Mouse (Mus musculus) kidney, postnatal 10 days (tissue): ENCODE results near the gene Prtn3.
"Not testable (repeated sequence)": the region's sequence is repeated elsewhere in the genome, so short reads cannot be mapped to it uniquely, and the experiment has no call there.

Experiments
- DNase-seq: peaks from one replicate; pipeline ENCODE4 v3.0.0; 2021; ENCODE audit warnings: mixed read lengths

The Prtn3 gene

DNA sequence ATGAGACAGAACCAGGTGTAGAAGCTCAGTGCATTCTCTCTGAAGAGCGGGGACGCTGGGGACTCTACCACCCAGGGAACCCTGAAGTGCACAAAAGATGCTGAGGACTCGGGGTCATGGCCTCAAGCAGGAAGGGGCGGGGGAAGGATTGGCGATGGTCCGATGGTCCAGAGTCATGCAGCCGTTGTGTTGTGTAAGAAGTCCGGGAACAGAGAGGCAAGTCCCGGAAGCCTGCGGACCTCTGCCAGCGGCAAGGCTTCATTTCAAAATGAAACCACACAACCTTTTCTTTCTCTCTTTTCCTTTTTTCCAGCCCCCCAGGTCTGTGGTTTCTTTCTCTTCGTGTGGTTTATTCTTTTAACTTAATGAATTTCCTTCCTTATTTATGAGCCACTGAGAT lies 3.5 kb downstream of the Prtn3 start:
- peak; percentile 70 for DNase-seq

DNA sequence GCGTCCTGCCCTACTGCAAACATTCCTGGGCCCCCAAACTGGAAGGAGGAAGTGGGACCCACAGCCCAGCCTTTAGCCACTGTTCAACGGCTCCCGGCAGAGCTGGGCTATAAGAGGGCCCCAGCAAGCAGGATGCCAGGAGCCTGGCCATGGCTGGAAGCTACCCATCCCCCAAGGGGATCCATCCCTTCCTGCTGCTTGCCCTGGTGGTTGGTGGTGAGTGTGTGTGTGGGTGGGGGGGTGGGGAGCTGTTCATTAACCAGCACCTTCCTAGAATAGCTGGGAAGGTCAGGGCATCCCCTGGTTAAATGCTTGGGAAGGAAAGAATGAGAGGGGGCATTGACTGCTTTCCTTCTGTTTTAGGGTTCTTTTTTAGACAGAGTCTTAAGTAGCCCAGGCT lies 5.3 kb downstream of the Prtn3 start:
- DNase-seq, result no peak

DNA sequence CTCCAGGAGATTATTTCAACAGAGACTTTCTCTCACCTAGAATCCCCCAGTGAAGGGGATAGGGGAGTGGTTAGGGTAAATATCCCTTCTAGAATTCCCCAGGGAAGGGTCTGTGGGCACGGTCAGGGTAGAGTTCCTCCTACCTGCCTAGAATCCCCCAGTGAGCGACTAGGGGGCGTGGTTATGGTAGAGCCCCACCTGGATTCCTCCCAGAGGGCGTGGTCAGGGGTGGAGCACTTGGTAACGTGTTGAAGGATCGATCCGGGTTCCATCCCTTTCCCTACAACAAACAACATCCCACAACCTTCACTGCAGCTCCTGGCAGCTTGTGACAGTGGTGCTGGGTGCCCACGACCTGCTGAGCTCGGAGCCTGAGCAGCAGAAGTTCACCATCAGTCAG lies 6.4 kb downstream of the Prtn3 start:
- DNase-seq, result peak; percentile 45

DNA sequence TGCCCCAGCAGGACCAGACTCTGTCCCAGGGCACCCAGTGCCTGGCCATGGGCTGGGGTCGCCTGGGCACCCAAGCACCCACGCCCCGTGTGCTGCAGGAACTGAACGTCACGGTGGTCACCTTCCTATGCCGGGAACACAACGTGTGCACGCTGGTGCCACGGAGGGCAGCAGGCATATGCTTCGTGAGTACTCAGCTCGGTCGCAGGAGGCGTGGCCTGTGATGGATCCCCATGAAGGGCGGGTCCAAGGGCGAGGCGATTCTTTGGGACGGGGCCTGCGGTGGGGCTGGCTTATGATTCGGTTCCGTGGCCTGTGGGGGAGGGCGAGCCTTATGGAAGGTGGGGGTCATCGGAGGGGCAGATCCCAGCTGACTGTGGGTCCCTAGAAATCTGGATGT lies 7.7 kb downstream of the Prtn3 start:
- DNase-seq, result peak; percentile 63

DNA sequence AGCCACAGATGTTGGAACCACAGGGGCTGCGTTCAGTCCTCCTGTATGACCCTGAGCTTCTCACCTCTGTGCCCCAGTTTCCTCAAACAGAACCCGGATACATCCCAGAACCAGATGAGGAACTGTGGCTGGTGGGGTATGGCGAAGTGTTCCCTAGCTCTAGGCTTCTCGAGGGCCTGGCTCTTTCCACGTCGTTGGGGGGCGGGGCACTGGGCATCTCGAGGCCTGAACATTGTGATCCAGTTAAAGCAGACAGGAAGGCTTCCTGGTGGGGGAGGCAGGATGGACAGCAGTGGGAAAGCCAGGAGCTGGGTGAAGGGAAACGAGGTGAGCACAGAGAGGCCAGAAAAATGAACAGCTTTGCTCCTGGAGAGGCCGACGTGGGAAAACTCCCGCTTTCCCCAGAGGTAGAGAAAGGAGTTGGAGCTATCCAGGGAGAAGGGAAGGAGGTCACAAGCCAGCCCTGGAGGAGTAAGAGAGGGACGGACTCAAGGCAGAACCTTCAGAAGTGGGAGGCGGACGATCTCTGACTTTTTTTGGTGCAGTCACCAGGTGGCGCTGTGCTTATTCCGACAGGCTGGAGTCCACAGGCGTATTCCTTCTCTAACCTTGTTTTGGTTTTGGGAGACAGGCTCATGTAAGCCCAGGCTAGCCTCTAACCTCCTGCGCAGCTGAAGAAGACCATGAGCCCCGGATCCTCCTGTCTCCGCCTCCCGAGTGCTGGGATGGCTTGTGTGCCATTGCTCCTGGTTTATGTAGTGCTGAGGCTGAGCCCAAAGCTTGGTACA lies 9.2 kb downstream of the Prtn3 start:
- peak; percentile 90 for DNase-seq

DNA sequence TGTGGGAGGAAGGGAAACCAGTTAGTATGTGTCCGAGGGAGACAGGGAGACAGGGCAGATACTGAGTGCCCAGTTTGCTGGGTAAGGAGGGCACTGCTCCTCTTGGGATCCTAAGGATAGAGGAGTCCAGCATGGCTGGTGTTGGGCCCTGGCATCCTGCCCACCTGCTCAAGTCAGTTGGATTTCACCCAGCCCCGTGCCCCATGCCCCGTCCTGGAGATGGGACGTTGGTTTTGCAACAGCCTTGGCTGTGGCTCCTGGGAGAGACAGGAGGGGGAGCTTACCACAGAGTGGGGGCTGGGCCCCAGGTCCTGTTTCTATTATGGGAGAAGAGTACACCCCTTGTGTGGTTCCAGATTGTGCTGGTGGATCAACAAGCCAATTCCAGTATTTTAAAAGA lies 10.2 kb downstream of the Prtn3 start:
- DNase-seq, result peak; percentile 83

DNA sequence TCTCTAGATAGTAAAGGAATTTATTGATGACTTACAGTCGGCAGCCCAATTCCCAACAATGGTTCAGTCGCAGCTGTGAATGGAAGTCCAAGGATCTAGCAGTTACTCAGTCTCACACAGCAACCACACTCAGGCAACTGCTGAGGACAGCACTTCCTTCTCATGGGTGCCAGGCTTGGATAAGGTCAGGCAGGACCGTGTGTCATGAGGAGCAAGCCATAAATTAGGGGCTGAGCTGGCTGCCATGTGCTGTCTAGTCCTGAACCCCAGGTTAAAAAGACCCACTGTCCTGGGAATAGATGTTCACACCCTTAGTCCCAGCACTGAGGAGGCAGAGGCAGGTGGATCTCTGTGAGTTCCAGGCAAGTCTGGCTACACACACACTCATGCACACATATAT lies 10.7 kb downstream of the Prtn3 start:
- not testable (repeated sequence) for DNase-seq

DNA sequence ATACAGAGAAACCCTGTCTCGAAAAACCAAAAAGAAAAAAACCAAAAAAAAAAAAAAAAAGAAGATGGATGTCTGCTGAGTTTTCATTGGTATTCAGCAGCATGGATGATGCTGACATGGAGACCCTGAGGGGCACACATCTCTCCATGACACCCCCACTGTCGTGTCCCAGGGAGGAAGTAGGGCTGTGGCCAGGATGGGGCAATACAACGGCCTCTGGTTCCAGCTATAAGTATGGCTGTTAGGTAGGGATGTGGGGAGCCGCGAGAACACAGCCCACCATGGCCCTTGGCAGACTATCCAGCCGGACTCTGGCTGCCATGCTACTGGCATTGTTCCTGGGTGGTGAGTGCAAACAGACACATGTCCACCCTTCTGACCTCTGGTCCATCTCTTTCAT lies 11.8 kb downstream of the Prtn3 start, which contains the start of gene Elane:
Gene Elane (plus strand): TSS at position 194 of the 400 bp plus-strand sequence.
- no peak for DNase-seq

DNA sequence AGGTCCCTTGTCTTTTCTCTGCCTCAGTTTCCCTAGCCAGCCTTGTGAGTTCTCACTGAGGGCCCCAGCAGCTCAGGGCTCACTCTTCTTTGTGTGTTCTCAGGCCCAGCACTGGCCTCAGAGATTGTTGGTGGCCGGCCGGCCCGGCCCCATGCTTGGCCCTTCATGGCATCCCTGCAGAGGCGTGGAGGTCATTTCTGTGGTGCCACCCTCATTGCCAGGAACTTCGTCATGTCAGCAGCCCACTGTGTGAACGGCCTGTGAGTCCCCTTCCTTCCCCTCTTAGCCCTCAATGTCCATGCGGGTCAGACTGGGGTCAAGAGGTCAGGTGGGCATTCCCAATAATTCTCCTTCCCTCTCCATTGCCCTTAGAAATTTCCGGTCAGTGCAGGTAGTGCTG lies 12.3 kb downstream of the Prtn3 start:
- no peak for DNase-seq

DNA sequence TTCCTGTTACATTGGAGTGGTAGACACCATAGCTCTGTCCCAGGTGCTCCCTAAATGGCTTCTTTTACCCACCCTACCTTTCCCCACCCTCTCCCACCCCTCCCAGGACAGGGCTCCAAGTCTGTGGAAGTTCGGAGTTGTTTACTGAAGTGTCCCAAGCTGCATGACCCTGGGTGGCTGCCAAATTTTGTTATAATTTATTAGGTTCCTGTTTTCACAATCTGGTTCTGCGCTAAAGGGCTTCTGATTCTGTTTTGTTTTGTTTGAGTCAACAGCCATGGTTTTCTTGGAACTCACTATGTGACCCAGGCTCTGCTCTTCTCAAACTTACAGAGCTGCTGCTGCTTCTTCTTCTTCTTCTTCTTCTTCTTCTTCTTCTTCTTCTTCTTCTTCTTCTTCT lies 15.1 kb downstream of the Prtn3 start:
- peak; percentile 74 for DNase-seq

DNA sequence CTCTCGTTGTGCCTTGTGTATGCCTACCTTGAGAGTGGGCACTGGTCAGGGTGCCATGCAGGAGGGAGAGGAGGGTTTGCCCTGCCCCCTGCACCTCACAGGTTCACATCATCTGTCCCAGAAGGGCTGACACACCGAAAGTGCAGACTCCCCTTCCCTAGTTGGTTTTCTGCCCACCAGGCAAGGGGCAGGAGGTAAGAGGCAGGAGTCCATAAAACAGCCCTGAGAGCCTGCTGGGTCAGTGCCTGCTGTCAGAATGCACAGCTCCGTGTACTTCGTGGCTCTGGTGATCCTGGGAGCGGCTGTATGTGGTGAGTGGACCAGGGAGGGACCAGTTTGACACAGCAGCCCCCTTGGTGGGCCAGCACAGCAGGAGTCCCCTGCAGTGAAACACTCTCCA lies 16.4 kb downstream of the Prtn3 start, which contains the start of gene Cfd:
Gene Cfd (plus strand): TSS at position 184 of the 400 bp plus-strand sequence.
- DNase-seq, result no peak

DNA sequence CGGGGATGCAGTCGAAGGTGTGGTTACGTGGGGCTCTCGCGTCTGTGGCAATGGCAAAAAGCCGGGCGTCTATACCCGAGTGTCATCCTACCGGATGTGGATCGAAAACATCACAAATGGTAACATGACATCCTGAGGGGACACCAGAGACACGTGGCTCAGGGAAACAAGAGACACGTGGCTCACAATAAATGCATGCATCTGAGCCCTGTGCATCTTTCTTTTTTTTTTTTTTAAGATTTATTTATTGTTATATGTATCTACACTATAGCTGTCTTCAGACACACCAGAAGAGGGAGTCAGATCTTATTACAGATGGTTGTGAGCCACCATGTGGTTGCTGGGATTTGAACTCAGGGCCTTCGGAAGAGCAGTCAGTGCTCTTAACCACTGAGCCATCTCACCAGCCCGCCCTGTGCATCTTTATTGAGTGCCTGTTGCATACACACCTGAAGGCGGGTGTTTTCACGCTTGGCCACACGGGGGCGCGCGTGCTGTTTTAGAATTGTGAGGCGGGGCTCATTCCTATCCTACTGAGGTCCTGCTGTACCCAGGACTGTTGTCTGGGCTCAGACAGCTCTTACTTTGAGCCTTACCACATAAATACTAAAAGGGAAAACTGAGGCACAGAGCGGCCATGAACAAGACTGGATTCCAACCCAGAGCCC lies 18.3 kb downstream of the Prtn3 start:
- DNase-seq, result peak; percentile 85

DNA sequence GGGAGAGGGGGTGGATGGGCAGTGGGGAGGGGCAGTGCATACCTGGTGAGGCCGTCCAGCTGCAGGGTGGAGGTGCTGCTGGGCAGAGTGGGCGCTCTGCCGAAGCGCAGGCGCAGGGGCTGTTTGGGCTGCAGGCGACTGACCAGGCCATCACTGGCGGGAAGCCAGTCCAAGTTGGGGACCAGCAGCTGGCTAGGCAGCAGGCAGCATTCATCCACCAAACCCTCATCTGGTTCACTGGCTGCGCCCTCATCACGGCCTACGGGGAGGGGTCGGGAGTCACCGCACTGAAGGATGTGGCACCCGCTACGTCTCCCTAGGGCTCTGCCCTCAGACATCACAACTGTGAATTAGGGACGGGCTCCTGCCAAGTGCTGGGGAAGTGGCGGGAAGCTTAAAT lies 22.0 kb downstream of the Prtn3 start:
- DNase-seq, result peak; percentile 43

DNA sequence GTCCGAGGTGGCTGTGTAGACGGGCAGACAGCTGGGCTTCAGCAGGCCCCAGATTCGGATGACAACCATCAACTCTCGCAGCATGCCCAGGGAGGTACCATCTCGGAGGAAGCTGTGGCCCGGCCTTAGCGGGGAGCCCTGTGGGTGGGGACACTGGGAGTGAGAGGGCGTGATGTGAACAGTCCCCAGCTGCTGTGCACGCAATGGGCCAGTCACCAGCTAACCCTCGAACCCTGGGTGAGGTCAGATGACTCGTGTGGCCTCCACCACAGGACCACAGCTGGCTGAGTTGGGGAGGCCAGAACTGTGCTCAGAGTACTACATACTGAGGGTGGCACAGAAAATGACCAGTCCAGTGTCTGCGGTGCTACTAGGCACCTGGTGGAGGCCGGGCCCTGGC lies 22.5 kb downstream of the Prtn3 start:
- DNase-seq, result no peak

DNA sequence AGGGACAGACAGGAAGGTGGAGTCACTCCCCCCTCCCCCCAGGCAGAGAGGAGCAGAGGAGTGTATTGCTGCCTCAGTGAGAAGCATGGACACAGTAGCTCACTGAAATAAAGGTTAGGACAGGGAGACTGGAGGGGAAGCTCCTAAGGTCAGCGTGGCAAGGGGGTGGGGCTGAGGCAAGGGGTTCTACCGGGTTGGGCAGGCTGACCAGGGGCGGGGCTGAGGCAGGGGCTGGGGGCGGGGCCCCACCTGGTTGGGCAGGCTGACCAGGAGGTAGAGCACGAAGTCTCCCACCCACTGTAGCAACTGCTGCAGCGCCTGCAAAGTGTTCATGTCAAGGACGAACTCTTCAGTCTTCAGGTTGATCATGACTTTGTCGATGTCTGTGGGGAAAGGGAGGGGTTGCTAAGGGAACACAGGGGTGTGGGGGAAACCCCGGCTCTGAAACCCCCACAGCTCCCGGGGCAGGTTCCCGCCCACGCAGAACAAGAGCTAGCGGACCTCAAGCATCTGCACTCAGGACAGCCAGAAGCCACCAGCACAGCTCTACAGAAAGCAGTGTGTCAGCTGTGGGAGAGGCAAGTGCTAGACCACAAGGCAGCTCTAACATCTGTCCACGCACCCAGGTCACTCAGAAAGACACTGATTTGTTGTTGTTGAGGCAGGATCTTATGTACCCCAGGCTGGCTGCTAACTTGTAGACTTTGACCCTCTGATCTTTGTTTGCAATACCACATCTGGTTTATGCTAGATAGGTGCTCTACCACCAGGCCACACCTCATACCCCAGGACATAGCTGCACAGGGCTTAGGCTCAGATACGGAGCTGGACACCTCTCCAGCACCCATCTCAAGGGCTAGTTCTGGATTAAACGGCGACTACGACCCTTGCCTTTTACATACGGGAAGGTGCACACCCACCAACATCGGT lies 23.3 kb downstream of the Prtn3 start:
- peak; percentile 52 for DNase-seq

DNA sequence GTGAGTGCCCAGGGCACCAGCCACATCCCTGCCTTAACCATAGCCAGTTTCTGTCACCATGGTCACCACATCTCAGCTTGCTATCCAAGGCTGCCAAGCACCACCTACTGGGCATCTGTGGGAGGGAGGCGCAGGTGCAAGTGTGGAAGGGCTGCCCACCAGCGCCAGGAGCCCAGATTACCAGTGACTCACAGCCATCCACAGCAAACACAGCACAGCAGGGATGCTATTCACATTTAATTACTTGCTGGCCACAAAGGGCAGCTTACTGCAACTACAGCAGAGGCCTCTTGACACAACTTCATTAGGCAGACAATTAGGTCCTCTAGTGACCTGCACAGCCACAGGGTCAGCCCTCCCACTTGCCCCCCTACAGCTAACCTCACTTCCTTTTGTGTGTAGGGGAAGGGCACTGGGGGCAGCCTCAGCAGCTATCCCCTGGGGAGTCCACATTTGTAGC lies 26.7 kb downstream of the Prtn3 start:
- no peak for DNase-seq

DNA sequence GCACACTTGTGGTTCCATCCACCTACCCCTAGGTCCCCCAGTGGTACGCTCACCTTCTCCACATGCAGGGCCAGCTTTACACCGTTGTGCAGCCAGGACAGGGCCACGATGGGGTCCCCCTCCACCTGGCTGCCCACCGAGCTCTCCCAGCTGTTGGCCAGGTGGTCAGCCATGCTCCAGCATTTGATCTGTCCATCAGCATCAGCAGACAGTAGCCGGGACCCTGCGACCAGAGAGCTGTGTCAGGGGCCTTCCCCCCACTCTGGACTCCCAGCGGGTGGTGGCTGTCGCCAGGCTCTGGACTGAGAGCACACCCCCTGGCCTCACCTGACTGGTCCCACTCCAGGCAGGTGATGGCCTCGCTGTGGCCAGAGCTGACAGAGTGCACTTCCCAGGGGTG lies 32.4 kb downstream of the Prtn3 start:
- DNase-seq, result no peak

DNA sequence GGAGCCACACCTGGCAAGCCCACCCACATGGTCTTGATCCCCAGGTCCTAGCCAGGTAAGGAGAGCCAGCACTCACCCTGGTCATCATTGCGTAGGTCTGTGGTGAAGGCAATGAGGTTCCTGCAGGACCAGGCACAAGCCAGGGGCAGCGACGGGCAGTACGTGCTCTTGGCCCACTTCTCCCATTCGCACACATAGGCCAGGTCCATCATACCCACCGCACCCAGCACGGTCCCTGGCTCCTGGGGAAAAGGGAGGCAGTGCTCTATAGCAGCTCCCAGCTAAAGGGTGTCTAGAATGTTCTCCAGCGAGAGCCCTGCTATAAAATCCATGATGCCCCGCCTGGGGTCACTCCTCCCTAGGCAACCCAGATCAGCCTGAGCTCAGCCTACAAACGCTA lies 33.1 kb downstream of the Prtn3 start:
- DNase-seq, result no peak

DNA sequence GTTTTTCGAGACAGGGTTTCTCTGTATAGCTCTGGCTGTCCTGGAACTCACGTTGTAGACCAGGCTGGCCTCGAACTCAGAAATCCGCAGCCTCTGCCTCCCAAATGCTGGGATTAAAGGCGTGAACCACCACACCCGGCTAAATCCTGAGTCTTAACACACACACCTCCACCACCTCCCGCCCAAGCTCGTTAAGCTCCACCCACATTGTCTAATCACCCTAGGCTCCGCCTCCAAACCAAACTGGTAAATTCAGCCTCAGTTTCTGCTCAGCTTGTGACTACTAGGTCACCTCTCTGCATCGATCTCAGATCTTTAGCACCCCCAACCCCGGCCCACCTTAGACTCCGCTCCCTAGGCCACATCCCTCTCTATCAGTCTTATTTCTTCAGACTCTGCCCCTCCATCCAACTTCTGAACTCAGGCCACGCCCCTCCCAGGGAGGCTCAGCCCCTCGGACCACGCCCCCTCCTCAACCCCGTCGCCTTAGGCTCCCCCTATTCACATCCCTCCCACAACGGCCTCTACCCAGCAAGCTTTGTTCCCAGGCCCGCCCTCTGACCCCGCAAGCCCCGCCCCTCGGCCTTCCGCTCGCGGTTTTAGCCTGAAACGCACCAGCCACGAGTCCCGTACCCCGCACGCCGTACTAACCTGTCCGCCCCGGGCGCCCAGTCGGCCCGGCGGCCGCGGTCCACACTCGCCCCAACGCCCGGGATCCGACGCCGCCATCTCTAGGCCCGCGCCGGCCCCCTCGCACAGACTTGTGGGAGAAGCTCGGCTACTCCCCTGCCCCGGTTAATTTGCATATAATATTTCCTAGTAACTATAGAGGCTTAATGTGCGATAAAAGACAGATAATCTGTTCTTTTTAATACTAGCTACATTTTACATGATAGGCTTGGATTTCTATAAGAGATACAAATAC lies 34.2 kb downstream of the Prtn3 start, which contains the start of gene Med16:
Gene Med16 (minus strand): TSS at position 757 of the 925 bp plus-strand sequence.
- peak; percentile 98 for DNase-seq

DNA sequence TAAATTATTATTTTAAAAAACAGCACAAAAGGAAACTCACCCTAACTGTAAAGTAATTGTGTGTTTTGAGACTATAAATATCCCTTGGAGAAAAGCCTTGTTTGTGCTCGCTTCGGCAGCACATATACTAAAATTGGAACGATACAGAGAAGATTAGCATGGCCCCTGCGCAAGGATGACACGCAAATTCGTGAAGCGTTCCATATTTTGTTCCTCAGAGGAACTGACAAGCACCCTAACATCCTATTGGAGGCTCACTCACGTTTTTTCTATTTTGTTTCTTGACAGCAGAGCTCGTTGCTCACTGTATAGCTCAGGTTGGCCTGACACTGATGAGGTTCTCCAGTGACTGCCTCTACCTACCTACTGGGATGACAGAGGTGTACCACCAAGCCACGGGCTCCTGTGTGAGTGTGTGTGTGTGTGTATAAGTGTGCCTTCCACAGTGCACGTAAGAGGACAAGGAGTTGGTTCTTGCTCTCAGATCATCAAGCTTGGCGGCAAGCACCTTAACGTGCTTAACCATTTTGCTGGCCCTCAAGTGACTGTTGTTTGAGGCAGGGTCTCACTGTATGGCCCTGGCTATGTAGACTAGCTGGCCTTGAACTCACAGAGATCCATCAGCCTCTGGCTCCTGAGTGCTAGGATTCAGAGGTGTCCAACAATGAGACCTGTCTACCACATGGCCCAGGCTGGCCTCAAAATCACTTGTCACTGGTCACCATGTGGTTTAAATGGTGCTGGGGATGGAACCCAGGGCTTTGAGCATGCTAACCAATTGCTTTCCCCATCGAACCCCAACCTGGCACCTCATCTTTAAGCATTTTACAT lies 35.0 kb downstream of the Prtn3 start:
- DNase-seq, result peak; percentile 50

DNA sequence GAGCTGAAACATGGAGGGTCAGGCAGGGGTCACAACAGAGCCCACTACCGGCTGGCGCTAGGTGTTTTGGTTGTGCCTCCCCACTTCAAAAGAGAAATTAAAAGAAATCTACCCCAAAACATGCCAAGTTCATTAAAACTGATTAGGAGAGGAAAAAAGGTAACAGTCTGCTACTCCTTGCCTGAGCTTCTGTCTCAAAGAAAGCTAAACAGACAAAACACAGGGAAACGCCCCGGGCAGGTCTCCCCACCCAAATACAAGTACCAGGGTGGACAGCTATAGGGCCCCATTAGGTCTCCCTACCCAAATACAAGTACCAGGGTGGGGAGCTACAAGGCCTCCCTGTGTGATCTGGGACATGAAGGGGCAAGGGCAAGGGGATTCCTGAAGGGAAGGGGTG lies 36.3 kb downstream of the Prtn3 start, which contains the start of gene Gm26602:
Gene Gm26602 (plus strand): TSS at position 301 of the 400 bp plus-strand sequence.
- no peak for DNase-seq
